Mouse (Mus musculus) hindbrain, embryonic 10.5 days (tissue): ENCODE results near the gene Klhl22. TPM values are rescaled to one million over a fixed set of nuclear protein-coding genes. Genes with fewer than 3 reads are reported as not detected.

Experiments
- DNase-seq: peaks from one replicate; pipeline ENCODE4 v3.0.0-alpha.2; 2017; ENCODE audit warnings: low spot score
- H3K27ac ChIP-seq: fragments of 300-500 bp; sonication (generic); 2 replicates; pipeline ENCODE4 v1.5.1; 2016; ENCODE audit warnings: mild to moderate bottlenecking, moderate library complexity
- H3K27me3 ChIP-seq: fragments of 300-500 bp; sonication (generic); 2 replicates; pipeline ENCODE4 v1.6.1; 2016; ENCODE audit warnings: mild to moderate bottlenecking; ENCODE audit not compliant: poor library complexity, insufficient read depth, severe bottlenecking
- H3K36me3 ChIP-seq: fragments of 300-500 bp; sonication (generic); 2 replicates; pipeline ENCODE4 v1.6.1; 2016; ENCODE audit warnings: mild to moderate bottlenecking, moderate library complexity
- H3K4me1 ChIP-seq: fragments of 300-500 bp; sonication (generic); replicated peaks from 2 replicates; pipeline ENCODE4 v1.6.1; 2016; ENCODE audit warnings: mild to moderate bottlenecking
- H3K4me3 ChIP-seq: fragments of 300-500 bp; sonication (generic); 2 replicates; pipeline ENCODE4 v1.5.1; 2016; ENCODE audit warnings: mild to moderate bottlenecking, moderate library complexity
- H3K9me3 ChIP-seq: fragments of 300-500 bp; sonication (generic); 2 replicates; pipeline ENCODE4 v1.6.1; 2016; ENCODE audit warnings: mild to moderate bottlenecking, moderate library complexity
- whole genome bisulfite sequencing: fragments of 180-500 bp; shearing (Covaris S2); methylation state at CpG from one replicate; pipeline ENCODE4 v1.1.7; 2016; 5-methylcytosine and 5-hydroxymethylcytosine counted together
- polyA plus RNA-seq: library from polyadenylated mRNA; unstranded; fragments of >200 nt; fragmentation: Nextera tagmentation; extraction: Ambion mirVana; gene quantifications from 2 replicates; pipeline ENCODE4 v1.2.1, GENCODE M21; 2016

Klhl22 gene
- polyA plus RNA-seq, 1 experiment from 2014 or later = 57.5 TPM

- peaks cover 2% of the 10 kb centered on the region; the same call in 1 of the 2 replicates for H3K9me3 ChIP-seq
- H3K27ac ChIP-seq = no peak overlapping the region
- H3K27me3 ChIP-seq = peaks cover 27% of the 10 kb centered on the region
- WGBS = 56% methylated on average over 1 of the region's 1 CpGs
- peaks cover 27% of the 10 kb centered on the region for H3K4me1 ChIP-seq
- peaks cover 36% of the 10 kb centered on the region for H3K36me3 ChIP-seq
- peak overlapping the region; percentile 65; the same call in 1 of the 2 replicates for H3K4me3 ChIP-seq
- no peak for DNase-seq
Measured at GRCm38 (mm10) chr16:17761074-17761473, 1.7 kb downstream of the Klhl22 start.

- WGBS = 90% methylated on average over 4 of the region's 4 CpGs
- H3K27ac ChIP-seq = no peak overlapping the region
Measured at GRCm38 (mm10) chr16:17764108-17764511, 4.7 kb downstream of the Klhl22 start.

GRCm38 (mm10) chr16:17768834-17769233 is 9.4 kb downstream of the Klhl22 start:
- no peaks in the 10 kb centered on the region for H3K27me3 ChIP-seq
- 87% methylated on average over 7 of the region's 7 CpGs for WGBS
- no peaks in the 10 kb centered on the region for H3K9me3 ChIP-seq
- DNase-seq = no peak
- H3K4me3 ChIP-seq = no peak overlapping the region
- peaks cover 96% of the 10 kb centered on the region for H3K36me3 ChIP-seq
- no peaks in the 10 kb centered on the region for H3K4me1 ChIP-seq
- H3K27ac ChIP-seq = no peak overlapping the region

More at GRCm38 (mm10) chr16:17764108-17764511, 4.7 kb downstream of the Klhl22 start:
- peaks cover 65% of the 10 kb centered on the region for H3K36me3 ChIP-seq
- H3K4me3 ChIP-seq = no peak overlapping the region
- peaks cover 22% of the 10 kb centered on the region for H3K4me1 ChIP-seq
- peaks cover 2% of the 10 kb centered on the region; the same call in 1 of the 2 replicates for H3K9me3 ChIP-seq
- DNase-seq = no peak
- peaks cover under 1% of the 10 kb centered on the region; the same call in 1 of the 2 replicates for H3K27me3 ChIP-seq

GRCm38 (mm10) chr16:17771117-17771865 is 11.9 kb downstream of the Klhl22 start:
- H3K27ac ChIP-seq = no peak overlapping the region
- H3K9me3 ChIP-seq = no peaks in the 10 kb centered on the region
- no peak for DNase-seq
- no peak overlapping the region for H3K4me3 ChIP-seq
- H3K4me1 ChIP-seq = no peaks in the 10 kb centered on the region
- 88% methylated on average over 4 of the region's 4 CpGs for WGBS
- no peaks in the 10 kb centered on the region for H3K27me3 ChIP-seq
- H3K36me3 ChIP-seq = peaks cover 88% of the 10 kb centered on the region

GRCm38 (mm10) chr16:17776828-17777227 is 17.4 kb downstream of the Klhl22 start:
- no peaks in the 10 kb centered on the region for H3K27me3 ChIP-seq
- no peak overlapping the region for H3K4me3 ChIP-seq
- H3K27ac ChIP-seq = no peak overlapping the region
- H3K36me3 ChIP-seq = peaks cover 80% of the 10 kb centered on the region
- peak; percentile 27 for DNase-seq
- WGBS = 65% methylated on average over 11 of the region's 11 CpGs
- H3K9me3 ChIP-seq = no peaks in the 10 kb centered on the region
- no peaks in the 10 kb centered on the region for H3K4me1 ChIP-seq

- 84% methylated on average over 4 of the region's 4 CpGs for WGBS
- no peaks in the 10 kb centered on the region for H3K27me3 ChIP-seq
Measured at GRCm38 (mm10) chr16:17778223-17778622, 18.8 kb downstream of the Klhl22 start.

GRCm38 (mm10) chr16:17779692-17780091 is 20.3 kb downstream of the Klhl22 start:
- Histone ChIP-seq H3K9me3 (no peaks in the 10 kb centered on the region), H3K4me3 (no peak overlapping the region), H3K4me1 (no peaks in the 10 kb centered on the region), H3K36me3 (peaks cover 84% of the 10 kb centered on the region), H3K27ac (no peak overlapping the region), H3K27me3 (no peaks in the 10 kb centered on the region)
- 88% methylated on average over 1 of the region's 1 CpGs for WGBS
- DNase-seq = no peak

More at GRCm38 (mm10) chr16:17778223-17778622, 18.8 kb downstream of the Klhl22 start:
- H3K4me1 ChIP-seq = no peaks in the 10 kb centered on the region
- H3K36me3 ChIP-seq = peaks cover 81% of the 10 kb centered on the region
- H3K4me3 ChIP-seq = no peak overlapping the region
- no peak for DNase-seq
- H3K9me3 ChIP-seq = no peaks in the 10 kb centered on the region
- H3K27ac ChIP-seq = no peak overlapping the region

- Histone ChIP-seq H3K4me1 (no peaks in the 10 kb centered on the region), H3K27me3 (no peaks in the 10 kb centered on the region), H3K36me3 (peaks cover 94% of the 10 kb centered on the region), H3K4me3 (no peak overlapping the region), H3K27ac (no peak overlapping the region), H3K9me3 (no peaks in the 10 kb centered on the region)
- no peak for DNase-seq
- WGBS = 63% methylated on average over 3 of the region's 3 CpGs
Measured at GRCm38 (mm10) chr16:17785337-17785736, 25.9 kb downstream of the Klhl22 start.

- Histone ChIP-seq H3K27me3 (peaks cover 45% of the 10 kb centered on the region), H3K4me3 (no peak overlapping the region), H3K4me1 (peaks cover 13% of the 10 kb centered on the region), H3K9me3 (no peaks in the 10 kb centered on the region), H3K27ac (no peak overlapping the region), H3K36me3 (peaks cover 63% of the 10 kb centered on the region)
- no peak for DNase-seq
- WGBS = 71% methylated on average over 3 of the region's 3 CpGs
Measured at GRCm38 (mm10) chr16:17792728-17793127, 33.3 kb downstream of the Klhl22 start.

- no peaks in the 10 kb centered on the region for H3K9me3 ChIP-seq
- peaks cover 27% of the 10 kb centered on the region for H3K4me1 ChIP-seq
- 86% methylated on average over 4 of the region's 4 CpGs for WGBS
- H3K27ac ChIP-seq = no peak overlapping the region
- DNase-seq = no peak
- peaks cover 50% of the 10 kb centered on the region for H3K36me3 ChIP-seq
- peaks cover 58% of the 10 kb centered on the region for H3K27me3 ChIP-seq
- H3K4me3 ChIP-seq = no peak overlapping the region
Measured at GRCm38 (mm10) chr16:17794047-17794446, 34.6 kb downstream of the Klhl22 start.

GRCm38 (mm10) chr16:17795643-17796042 is 36.2 kb downstream of the Klhl22 start:
- H3K4me3 ChIP-seq = no peak overlapping the region
- no peaks in the 10 kb centered on the region for H3K9me3 ChIP-seq
- peaks cover 34% of the 10 kb centered on the region for H3K36me3 ChIP-seq
- peaks cover 28% of the 10 kb centered on the region for H3K4me1 ChIP-seq
- peaks cover 74% of the 10 kb centered on the region for H3K27me3 ChIP-seq
- H3K27ac ChIP-seq = no peak overlapping the region
- DNase-seq = no peak
- WGBS = 52% methylated on average over 5 of the region's 5 CpGs

- Histone ChIP-seq H3K27ac (peak overlapping the region; percentile 86), H3K36me3 (peaks cover 25% of the 10 kb centered on the region), H3K27me3 (peaks cover 83% of the 10 kb centered on the region), H3K4me1 (peaks cover 28% of the 10 kb centered on the region), H3K4me3 (peak overlapping the region; percentile 63), H3K9me3 (no peaks in the 10 kb centered on the region)
- no peak for DNase-seq
Measured at GRCm38 (mm10) chr16:17796519-17796918, 37.1 kb downstream of the Klhl22 start.

- Histone ChIP-seq H3K9me3 (no peaks in the 10 kb centered on the region), H3K27ac (peak within 1 kb of the TSS; percentile 86), H3K4me1 (peaks cover 29% of the 10 kb centered on the region), H3K27me3 (peaks cover 89% of the 10 kb centered on the region), H3K36me3 (peaks cover 18% of the 10 kb centered on the region), H3K4me3 (peak within 1 kb of the TSS; percentile 63)
- peak; percentile 66 for DNase-seq
- under 1% methylated on average over 81 of the region's 81 CpGs for WGBS
Measured at GRCm38 (mm10) chr16:17796971-17797811, 37.8 kb downstream of the Klhl22 start, which contains the start of gene Scarf2. Scarf2 (plus strand) TSS chr16:17797282.
